Comparison of ENCODE assay signal across 19 mouse cellular contexts in genomic region chr4:59884136-59884696, GRCm38 (mm10). TPM values are rescaled to one million over a fixed set of nuclear protein-coding genes. Genes with fewer than 3 reads are reported as not detected.
DNase-seq lines count a peak whose midpoint lies in the region; ATAC-seq and TF ChIP-seq lines count a peak whose summit lies in the region.
"Had no signal": no experiment of that assay in that cellular context is flagged by ENCODE, and none has a peak within 500 bp of the region (broad histone marks: within the 10 kb centered on the region; RNA-seq: fewer than 3 reads in every experiment).

No protein-coding gene starts in this region.

- peaks cover 34% of the 10 kb centered on the region for H3K36me3 ChIP-seq in liver, postnatal 0 days (replicated peaks; ENCODE audit: insufficient read depth, low read length)
- H3K36me3 ChIP-seq in embryonic facial prominence, embryonic 15.5 days: peaks cover 29% of the 10 kb centered on the region
- H3K36me3 ChIP-seq in liver, embryonic 16.5 days (ENCODE audit: control insufficient read depth, insufficient read depth): peaks cover 6% of the 10 kb centered on the region; the same call in 1 of the 2 replicates
- peaks cover 5% of the 10 kb centered on the region; the same call in 1 of the 2 replicates for H3K36me3 ChIP-seq in forebrain, embryonic 15.5 days

- H3K9ac ChIP-seq in liver, postnatal 0 days (replicated peaks): no peak overlapping the region
- H3K9ac ChIP-seq in embryonic facial prominence, embryonic 15.5 days: no peak overlapping the region
- no peak overlapping the region for H3K9ac ChIP-seq in liver, embryonic 16.5 days (ENCODE audit: low read depth, low read length)
- H3K9ac ChIP-seq in forebrain, embryonic 15.5 days (replicated peaks): no peak overlapping the region
- H3K9ac ChIP-seq: midbrain, embryonic 15.5 days had no signal

- no peak for ATAC-seq in liver, postnatal 0 days
- 0 out of 2 replicates have a peak, but pooled peaks have one; percentile 29 for ATAC-seq in embryonic facial prominence, embryonic 15.5 days (ENCODE audit: insufficient number of reproducible peaks, low FRiP score, low TSS enrichment, low read depth)
- ATAC-seq in liver, embryonic 16.5 days (ENCODE audit: low read depth): peak; percentile 50
- no peak for ATAC-seq in forebrain, embryonic 15.5 days (replicated peaks)
- ATAC-seq: forebrain, embryonic 14.5 days; midbrain, embryonic 15.5 days had no signal

- H3K4me3 ChIP-seq in liver, postnatal 0 days (ENCODE audit: low read depth, low read length): no peak overlapping the region
- H3K4me3 ChIP-seq in embryonic facial prominence, embryonic 15.5 days (replicated peaks): no peak overlapping the region
- no peak overlapping the region for H3K4me3 ChIP-seq in liver, embryonic 16.5 days (ENCODE audit: low read depth, low read length)
- no peak overlapping the region for H3K4me3 ChIP-seq in forebrain, embryonic 15.5 days
- H3K4me3 ChIP-seq: gastrocnemius, adult 2 months; midbrain, embryonic 15.5 days had no signal

- peaks cover 4% of the 10 kb centered on the region; the same call in 1 of the 2 replicates for H3K4me1 ChIP-seq in liver, postnatal 0 days (ENCODE audit: insufficient read depth)
- H3K4me1 ChIP-seq in embryonic facial prominence, embryonic 15.5 days: no peaks in the 10 kb centered on the region
- peaks cover 7% of the 10 kb centered on the region for H3K4me1 ChIP-seq in liver, embryonic 16.5 days (ENCODE audit: control insufficient read depth, low read depth, low read length)
- H3K4me1 ChIP-seq in forebrain, embryonic 15.5 days: no peaks in the 10 kb centered on the region
- H3K4me1 ChIP-seq: midbrain, embryonic 15.5 days had no signal

- no peak for TF ChIP-seq CTCF in liver, postnatal 0 days (IDR thresholded peaks at IDR 0.05; ENCODE audit: low read depth)

- no peak overlapping the region for H3K4me2 ChIP-seq in liver, postnatal 0 days (ENCODE audit: low read depth, low read length)
- H3K4me2 ChIP-seq in embryonic facial prominence, embryonic 15.5 days (replicated peaks): no peak overlapping the region
- no peak overlapping the region for H3K4me2 ChIP-seq in liver, embryonic 16.5 days (ENCODE audit: low read depth, low read length)
- H3K4me2 ChIP-seq in forebrain, embryonic 15.5 days (replicated peaks): no peak overlapping the region
- H3K4me2 ChIP-seq: midbrain, embryonic 15.5 days had no signal

- no peak overlapping the region for H3K27ac ChIP-seq in liver, postnatal 0 days (ENCODE audit: low read depth)
- no peak overlapping the region for H3K27ac ChIP-seq in embryonic facial prominence, embryonic 15.5 days (replicated peaks)
- H3K27ac ChIP-seq in liver, embryonic 16.5 days (ENCODE audit: low read length): no peak overlapping the region
- no peak overlapping the region for H3K27ac ChIP-seq in forebrain, embryonic 15.5 days (replicated peaks)
- H3K27ac ChIP-seq: gastrocnemius, adult 2 months; kidney, postnatal 0 days; midbrain, embryonic 15.5 days had no signal

- no peaks in the 10 kb centered on the region for H3K27me3 ChIP-seq in liver, postnatal 0 days (ENCODE audit: insufficient read depth, low read length)
- H3K27me3 ChIP-seq in embryonic facial prominence, embryonic 15.5 days: no peaks in the 10 kb centered on the region
- no peaks in the 10 kb centered on the region for H3K27me3 ChIP-seq in liver, embryonic 16.5 days (ENCODE audit: control insufficient read depth, insufficient read depth, low read depth, low read length)
- no peaks in the 10 kb centered on the region for H3K27me3 ChIP-seq in forebrain, embryonic 15.5 days
- H3K27me3 ChIP-seq: midbrain, embryonic 15.5 days had no signal

- H3K9me3 ChIP-seq in liver, postnatal 0 days (ENCODE audit: low read length): no peaks in the 10 kb centered on the region
- H3K9me3 ChIP-seq in embryonic facial prominence, embryonic 15.5 days (replicated peaks): no peaks in the 10 kb centered on the region
- H3K9me3 ChIP-seq in liver, embryonic 16.5 days (replicated peaks; ENCODE audit: control insufficient read depth, low read length): no peaks in the 10 kb centered on the region
- H3K9me3 ChIP-seq in forebrain, embryonic 15.5 days: no peaks in the 10 kb centered on the region
- H3K9me3 ChIP-seq: midbrain, embryonic 15.5 days had no signal

- TF ChIP-seq EP300 in liver, postnatal 0 days (IDR thresholded peaks at IDR 0.05; ENCODE audit: low read depth): no peak

- 62% methylated on average over 6 of the region's 6 CpGs for WGBS in liver, postnatal 0 days (ENCODE audit: insufficient replicate concordance)
- WGBS in embryonic facial prominence, embryonic 15.5 days: 86% methylated on average over 6 of the region's 6 CpGs
- 42% methylated on average over 6 of the region's 6 CpGs for WGBS in liver, embryonic 16.5 days (ENCODE audit: insufficient replicate concordance)
- 90% methylated on average over 6 of the region's 6 CpGs for WGBS in forebrain, embryonic 15.5 days

- DNase-seq in heart, adult 11 months: peak; percentile 85
- no peak for DNase-seq in heart, adult 8-10 months (ENCODE audit: low spot score)
- peak; percentile 42 for DNase-seq in liver
- no peak for DNase-seq in liver, postnatal 0 days
- no peak for DNase-seq in layer of hippocampus, postnatal 25 days (ENCODE audit: extremely low spot score in 1 of 2, low spot score in 1 of 2)
- DNase-seq: cerebellum, adult 9-11 months; gastrocnemius, adult 2 months; heart, adult 18-20 months had no signal

RNA-seq across cellular contexts. Expression of gene Slc46a2, which starts 30.6 kb away (rescaled TPM):
- under 1 TPM in 2 of 4 experiments, not detected in 2; 0.09 to 0.14 TPM for total RNA-seq in heart, adult 8-10 months (2022)
- polyA plus RNA-seq in liver, postnatal 0 days (2015; fragmentation: Nextera tagmentation; extraction: Ambion mirVana): not detected in 2 replicates
- 4.6 and 5.3 TPM in 2 replicates for polyA plus RNA-seq in embryonic facial prominence, embryonic 15.5 days (2015; fragmentation: Nextera tagmentation; extraction: Ambion mirVana)
- polyA plus RNA-seq in liver, embryonic 16.5 days (2015; fragmentation: Nextera tagmentation; extraction: Ambion mirVana): not detected in 2 replicates
- 0.09 TPM in 1 of 2 replicates, not detected in the other for polyA plus RNA-seq in forebrain, embryonic 15.5 days (2015; fragmentation: Nextera tagmentation; extraction: Ambion mirVana)
- not detected for total RNA-seq in layer of hippocampus, postnatal 25 days (2021)
- total RNA-seq: gastrocnemius, adult 2 months; layer of hippocampus, adult 18-20 months; left cerebral cortex, adult 8-10 months; MEL had no signal
- polyA plus RNA-seq: hindbrain, embryonic 11.5 days; limb, embryonic 11.5 days had no signal

Comparison
In these comparisons a context has a peak if more than half of its experiments do, and no peak if none do; other contexts are left out.
1. DNase-seq: peak in heart, adult 11 months (single experiment) and liver (single experiment); none in heart, adult 8-10 months (single experiment), liver, postnatal 0 days (single experiment) and layer of hippocampus, postnatal 25 days (0 of 2).
2. ATAC-seq: peak in embryonic facial prominence, embryonic 15.5 days (single experiment) and liver, embryonic 16.5 days (single experiment); none in liver, postnatal 0 days (single experiment) and forebrain, embryonic 15.5 days (single experiment).